Mouse (Mus musculus) embryo, embryonic 11.5 days (tissue): ENCODE measurements at regions not wholly inside any gene's neighbourhood (a gene's known extent, or its start where the extent isn't known, plus 50 kb on each side); places are given as distances from the start of the nearest gene placed in this dataset.
A peak's percentile ranks its signal among the peaks of the same experiment; 100 is the strongest.

Experiments
- DNase-seq: peaks from one replicate; pipeline ENCODE4 v3.0.0-alpha.2; 2012; ENCODE audit warnings: low read depth, low spot score

DNA sequence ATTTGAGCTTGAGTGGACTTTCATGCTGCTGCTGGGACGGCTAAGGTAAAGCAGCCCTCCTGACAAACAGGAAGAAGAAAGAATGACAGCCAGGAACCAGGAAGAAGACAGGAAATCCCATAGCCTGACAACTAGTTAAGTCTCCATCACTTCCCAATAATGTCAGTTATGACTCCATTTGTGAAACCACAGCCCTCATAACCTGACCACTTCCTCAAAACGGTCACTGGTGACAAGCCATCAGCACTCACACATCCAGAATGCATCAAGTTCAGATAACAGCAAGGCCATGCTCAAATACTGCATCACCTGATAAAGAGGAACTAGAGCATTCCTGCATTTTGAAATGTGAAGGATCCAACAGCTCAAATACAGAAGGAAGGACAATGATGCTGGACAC is 288.3 kb downstream of the Zfp706 start:
- DNase-seq, result no peak

DNA sequence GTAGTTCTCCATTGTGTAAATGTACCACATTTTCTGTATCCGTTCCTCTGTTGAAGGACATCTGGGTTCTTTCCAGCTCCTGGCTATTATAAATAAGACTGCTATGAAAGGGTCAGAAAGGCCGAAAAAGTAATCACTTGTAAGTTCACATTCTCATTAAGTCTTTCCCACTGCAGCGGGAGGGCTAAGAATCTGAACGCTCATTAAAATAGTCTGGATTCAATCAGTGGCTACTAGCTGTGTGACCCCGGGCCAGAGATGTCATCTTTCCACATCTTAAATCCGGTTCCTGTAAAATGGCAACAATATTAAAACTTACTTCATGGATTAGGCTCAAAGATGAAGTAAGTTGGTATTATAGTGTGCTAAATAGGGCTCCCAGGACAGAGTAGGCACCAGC is 289.7 kb downstream of the Zfp706 start:
- DNase-seq, result no peak

DNA sequence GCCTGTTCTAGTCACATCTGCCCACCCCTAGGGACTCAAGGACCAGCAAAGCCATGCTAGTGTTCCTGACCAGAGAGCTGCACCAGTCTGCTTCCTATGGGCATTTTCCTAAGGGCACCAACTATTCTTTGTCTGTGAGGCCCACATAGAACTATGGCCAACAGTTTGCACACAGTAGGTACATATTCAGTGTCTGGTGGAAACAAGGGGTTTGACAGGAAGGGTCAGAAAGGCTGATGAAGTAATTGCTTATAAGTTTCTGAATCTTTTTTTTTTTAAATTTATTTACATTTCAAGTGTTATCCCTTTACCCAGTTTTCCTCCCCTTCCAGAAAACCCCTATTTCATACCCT is 290.9 kb downstream of the Zfp706 start:
- DNase-seq, result no peak

- DNase-seq, result no peak
Observed at GRCm38 (mm10) chr15:36715745-36716685, 291.6 kb downstream of the Zfp706 start.

GRCm38 (mm10) chr15:36715159-36715558 is 292.4 kb downstream of the Zfp706 start:
- DNase-seq, result no peak

DNA sequence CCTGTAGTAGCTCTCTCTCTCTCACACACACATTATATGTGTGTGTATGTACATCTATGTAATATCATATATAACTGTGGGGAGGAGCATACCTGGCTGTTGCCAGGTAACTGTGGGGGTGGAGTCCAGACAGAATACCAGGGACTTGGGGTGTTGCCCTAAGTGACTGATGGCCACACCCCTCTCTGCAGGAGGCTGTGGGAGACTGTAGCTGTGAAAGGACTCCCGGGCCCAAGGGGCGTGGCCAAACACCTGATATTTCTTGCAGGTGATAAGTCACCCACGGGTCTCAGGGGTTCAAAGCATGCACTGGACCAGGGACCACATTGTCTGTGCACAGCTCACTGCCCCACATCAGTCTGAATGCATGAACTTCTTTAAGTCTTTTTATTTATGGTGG is 297.8 kb downstream of the Zfp706 start:
- no peak for DNase-seq

GRCm38 (mm10) chr15:36708471-36708870 is 299.1 kb downstream of the Zfp706 start:
- peak; percentile 61 for DNase-seq

- DNase-seq, result no peak
Observed at GRCm38 (mm10) chr15:36705990-36706389, 301.6 kb downstream of the Zfp706 start.

DNA sequence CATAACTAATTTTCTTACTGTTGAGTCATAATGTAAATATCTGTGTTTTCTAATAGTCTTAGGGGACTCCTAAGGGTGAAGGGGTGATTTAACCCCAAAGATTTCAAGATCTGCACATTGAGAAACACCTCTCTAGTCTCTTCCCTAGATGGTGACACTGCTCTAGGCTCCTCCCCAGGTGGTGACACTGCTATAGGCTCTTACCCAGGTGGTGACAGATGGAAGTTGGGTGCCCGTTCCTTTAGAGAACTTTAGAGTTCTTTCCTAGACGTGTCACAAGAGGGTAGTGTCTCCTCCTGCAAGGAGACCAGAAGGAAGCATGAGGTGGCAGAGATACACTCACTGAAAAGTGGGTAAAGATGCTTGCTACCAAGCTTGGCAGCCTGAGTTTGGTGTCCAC is 302.2 kb downstream of the Zfp706 start:
- DNase-seq, result no peak

DNA sequence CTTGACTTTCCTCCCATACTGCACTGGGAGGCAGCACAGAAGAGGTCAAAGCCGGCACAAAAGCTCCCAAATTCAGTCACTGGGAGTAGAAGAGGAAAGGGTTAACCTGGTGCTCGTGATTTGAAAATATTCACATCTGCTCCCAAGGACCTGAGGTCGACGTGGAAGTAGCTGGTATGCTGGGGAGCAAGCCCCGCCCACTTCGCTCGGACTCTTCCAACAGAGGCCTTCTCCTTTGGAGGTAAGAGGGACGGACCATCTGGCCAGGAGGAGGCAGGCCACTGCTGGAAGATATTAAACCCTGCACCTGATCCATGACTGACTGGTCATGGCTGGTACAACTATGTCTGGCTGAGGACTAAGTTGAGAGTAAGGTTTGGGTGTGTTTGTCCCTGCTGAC is 305.7 kb downstream of the Zfp706 start:
- DNase-seq, result no peak

- DNase-seq, result no peak
Observed at GRCm38 (mm10) chr15:36700196-36700595, 307.4 kb downstream of the Zfp706 start.

DNA sequence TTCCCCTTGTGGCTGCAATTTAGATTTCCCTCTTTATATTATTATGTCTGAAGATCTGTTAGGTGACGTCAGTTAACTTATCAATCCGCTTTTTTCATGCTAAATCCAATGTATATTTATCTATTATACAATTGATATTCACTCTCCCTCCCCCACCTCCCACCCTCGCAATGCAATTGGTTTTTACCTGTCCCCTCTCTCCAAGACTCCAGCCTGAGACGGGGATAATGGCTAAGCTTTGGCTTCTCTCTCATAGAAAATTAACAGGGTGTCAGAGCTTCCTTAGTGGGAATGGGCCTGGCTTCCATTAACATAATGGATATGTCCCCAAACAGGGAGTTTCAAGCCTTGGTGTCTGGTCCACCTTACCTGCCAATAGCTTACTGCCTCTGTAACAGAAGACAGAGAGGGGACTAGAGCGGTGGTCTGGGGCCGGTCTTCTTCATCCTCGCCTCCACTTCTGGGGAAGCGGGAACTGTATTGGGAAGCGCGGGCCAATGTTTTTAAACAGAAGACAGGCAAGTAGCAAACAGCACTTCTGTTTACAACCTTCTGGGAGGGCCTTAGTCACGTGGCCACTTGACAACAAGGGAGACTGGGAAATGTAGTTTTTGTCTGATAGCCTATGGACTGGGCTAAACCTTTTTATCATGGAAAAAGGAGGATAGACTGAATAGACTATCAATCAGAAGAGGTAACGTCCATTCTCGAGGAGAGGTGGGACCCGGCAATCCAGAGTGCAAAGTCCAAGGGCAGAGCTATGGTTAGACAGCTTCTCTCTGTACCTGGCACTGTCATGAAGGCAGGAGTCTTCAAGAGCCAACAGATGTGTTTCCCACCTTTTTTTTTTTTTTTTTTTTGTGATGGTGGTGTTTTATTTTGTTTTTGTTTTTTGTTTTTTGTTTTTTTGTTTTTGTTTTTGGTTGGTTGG is 312.1 kb downstream of the Zfp706 start:
- no peak for DNase-seq

GRCm38 (mm10) chr15:36691002-36691652 is 316.4 kb downstream of the Zfp706 start:
- no peak for DNase-seq

DNA sequence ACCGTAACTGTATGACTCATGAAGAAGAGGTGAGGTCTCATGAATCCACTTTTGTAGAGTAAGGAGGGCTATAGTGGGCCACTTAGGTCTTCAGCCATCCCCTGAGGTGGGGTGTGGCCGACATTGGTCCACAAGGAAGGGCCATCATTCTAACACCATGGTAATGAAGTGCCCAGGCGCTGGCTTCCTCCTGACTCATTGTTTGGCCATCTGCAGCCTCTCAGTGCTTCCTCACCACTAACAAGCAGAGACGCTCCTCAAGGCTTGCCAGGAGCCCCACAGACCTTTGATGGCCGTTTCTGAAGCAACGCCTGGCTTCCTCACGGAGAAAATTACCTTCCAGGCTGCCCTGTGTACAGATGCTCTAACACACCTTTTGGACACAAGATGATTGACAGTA is 317.7 kb downstream of the Zfp706 start:
- DNase-seq, result no peak

GRCm38 (mm10) chr15:36689301-36689700 is 318.3 kb downstream of the Zfp706 start:
- no peak for DNase-seq

DNA sequence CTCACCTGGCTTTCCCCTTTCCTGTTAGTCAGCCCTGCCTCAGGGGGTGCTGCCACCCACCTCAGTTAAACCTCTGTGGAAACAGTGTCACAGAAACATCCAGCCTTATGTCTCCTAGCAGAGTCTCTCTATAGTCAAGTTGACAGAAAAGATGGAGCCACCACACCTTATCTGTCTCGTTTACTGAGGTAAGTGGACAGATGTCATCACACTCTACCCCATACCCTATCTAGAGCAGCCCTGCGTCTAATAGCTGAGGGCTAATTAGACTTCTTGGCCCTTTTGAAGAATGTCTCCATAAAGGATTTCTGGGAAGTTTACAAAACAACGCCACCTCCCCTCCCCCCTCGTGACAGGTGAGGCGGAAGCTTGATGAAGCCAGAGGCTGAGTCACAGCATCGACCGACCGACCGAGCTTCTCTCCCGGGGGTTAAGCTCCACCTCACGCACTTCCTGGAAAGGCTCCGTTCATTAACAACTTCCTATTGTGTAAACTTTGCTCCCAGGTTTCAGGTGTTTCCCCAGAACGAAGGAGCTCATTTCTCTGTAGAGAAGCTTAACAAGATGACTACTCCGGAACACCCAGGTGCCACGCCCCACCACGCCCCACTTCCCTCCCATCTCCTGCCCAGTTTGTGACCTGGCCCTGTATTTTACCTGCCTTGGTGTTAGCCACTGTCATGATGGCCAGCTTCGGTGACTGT is 319.4 kb downstream of the Zfp706 start:
- no peak for DNase-seq

- no peak for DNase-seq
Observed at GRCm38 (mm10) chr15:36684684-36685083, 322.9 kb downstream of the Zfp706 start.

- no peak for DNase-seq
Observed at GRCm38 (mm10) chr15:36682832-36683231, 324.7 kb downstream of the Zfp706 start.

- DNase-seq, result no peak
Observed at GRCm38 (mm10) chr15:36682159-36682558, 325.4 kb downstream of the Zfp706 start.

DNA sequence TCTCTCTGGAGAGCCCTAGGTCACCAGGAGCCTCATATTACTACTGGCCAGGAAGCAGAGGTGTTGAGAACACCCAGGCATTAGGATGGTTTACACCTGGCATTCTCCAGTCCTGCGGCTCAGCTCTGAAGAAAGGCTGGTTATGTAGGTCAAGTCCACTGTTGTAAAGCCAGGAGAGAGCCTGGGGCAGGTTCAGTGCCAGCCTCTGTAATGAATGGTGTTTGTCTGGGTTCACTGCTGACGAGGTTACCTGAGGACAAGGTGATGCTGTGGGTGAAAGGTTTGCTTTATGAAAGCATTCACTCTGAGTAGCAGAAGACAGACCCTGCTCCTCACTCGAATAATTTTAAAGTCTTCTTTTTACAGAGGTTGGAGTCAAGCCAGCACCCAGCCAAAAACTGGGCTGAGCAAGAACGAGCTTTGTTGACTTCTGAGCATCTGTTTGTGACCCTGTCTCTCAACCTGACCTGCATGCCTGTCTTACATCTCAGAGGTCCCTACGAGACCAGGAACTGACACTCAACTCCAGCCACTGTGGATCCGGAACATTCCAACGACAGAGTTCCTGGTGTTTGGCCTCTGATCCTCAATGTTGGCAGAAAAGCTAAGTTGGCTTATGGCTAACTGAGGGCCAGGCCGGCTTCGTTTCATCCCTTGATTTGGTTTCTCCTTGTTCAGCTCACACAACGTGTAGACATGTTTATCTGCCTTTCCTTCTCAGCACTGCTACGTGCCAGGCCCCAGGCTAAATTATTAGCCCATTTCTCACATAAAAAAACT is 327.0 kb downstream of the Zfp706 start:
- no peak for DNase-seq

DNA sequence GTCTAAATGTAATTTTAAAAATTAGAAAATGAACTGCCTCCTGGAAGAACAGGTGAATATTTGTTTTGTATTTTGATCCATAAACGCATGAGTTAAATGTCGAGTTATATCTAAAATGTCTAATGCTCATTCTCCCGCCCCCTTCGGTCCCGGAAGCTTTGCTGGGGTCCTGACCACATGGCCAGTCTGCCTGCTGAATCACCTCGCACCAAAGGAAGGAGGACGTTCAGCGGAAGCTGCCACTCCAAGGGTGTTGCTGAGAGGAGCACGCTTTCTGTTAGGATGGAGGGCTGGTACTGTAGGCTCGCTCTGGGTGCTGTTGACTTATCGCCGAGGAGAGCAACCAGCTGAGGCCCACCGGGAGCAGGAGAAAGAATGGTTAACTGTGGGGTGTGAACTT is 328.0 kb downstream of the Zfp706 start:
- DNase-seq, result no peak
